Mouse (Mus musculus) intestine, embryonic 14.5 days (tissue): ENCODE measurements at regions not wholly inside any gene's neighbourhood (a gene's known extent, or its start where the extent isn't known, plus 50 kb on each side); places are given as distances from the start of the nearest gene placed in this dataset.

Experiments used
- ATAC-seq: fragments of 200-750 bp; cut with Nextera tagmentation; replicated peaks from 2 replicates; pipeline ENCODE4 v1.8.0; 2017; ENCODE audit warnings: low read depth, moderate number of reproducible peaks, moderate TSS enrichment, moderate library complexity; ENCODE audit not compliant: low FRiP score, low TSS enrichment
- DNase-seq: peaks from one replicate; pipeline ENCODE4 v3.0.0-alpha.2; 2018; ENCODE audit warnings: low spot score
- H3K27ac ChIP-seq: fragments of 300-500 bp; sonication (generic); 2 replicates; pipeline ENCODE4 v1.5.1; 2014; ENCODE audit warnings: low read depth, mild to moderate bottlenecking, control low read depth
- H3K27me3 ChIP-seq: fragments of 300-500 bp; sonication (generic); replicated peaks from 2 replicates; pipeline ENCODE4 v1.6.1; 2014; ENCODE audit warnings: low read length, control low read depth; ENCODE audit not compliant: control insufficient read depth, insufficient read depth
- H3K36me3 ChIP-seq: fragments of 300-500 bp; sonication (generic); 2 replicates; pipeline ENCODE4 v1.6.1; 2014; ENCODE audit warnings: low read length, control low read depth; ENCODE audit not compliant: control insufficient read depth, insufficient read depth
- H3K4me1 ChIP-seq: fragments of 300-500 bp; sonication (generic); replicated peaks from 2 replicates; pipeline ENCODE4 v1.6.1; 2014; ENCODE audit warnings: low read length, control low read depth, mixed read lengths; ENCODE audit not compliant: control insufficient read depth, insufficient read depth
- H3K4me2 ChIP-seq: fragments of 300-500 bp; sonication (generic); 2 replicates; pipeline ENCODE4 v1.6.1; 2014; ENCODE audit warnings: low read length
- H3K4me3 ChIP-seq: fragments of 300-500 bp; sonication (generic); 2 replicates; pipeline ENCODE4 v1.5.1; 2014; ENCODE audit warnings: low read depth, low read length, control low read depth, mixed read lengths
- H3K9ac ChIP-seq: fragments of 300-500 bp; sonication (generic); 2 replicates; pipeline ENCODE4 v1.6.1; 2014; ENCODE audit warnings: mild to moderate bottlenecking, low read length
- H3K9me3 ChIP-seq: fragments of 300-500 bp; sonication (generic); 2 replicates; pipeline ENCODE4 v1.6.1; 2016; ENCODE audit warnings: low read length, control low read depth; ENCODE audit not compliant: control insufficient read depth
- WGBS: fragments of 180-500 bp; shearing (Covaris S2); extraction: QIAGEN DNeasy Blood & Tissue Kit; methylation state at CpG from one replicate; pipeline ENCODE4 v1.1.7; 2014; 5-methylcytosine and 5-hydroxymethylcytosine counted together

DNA sequence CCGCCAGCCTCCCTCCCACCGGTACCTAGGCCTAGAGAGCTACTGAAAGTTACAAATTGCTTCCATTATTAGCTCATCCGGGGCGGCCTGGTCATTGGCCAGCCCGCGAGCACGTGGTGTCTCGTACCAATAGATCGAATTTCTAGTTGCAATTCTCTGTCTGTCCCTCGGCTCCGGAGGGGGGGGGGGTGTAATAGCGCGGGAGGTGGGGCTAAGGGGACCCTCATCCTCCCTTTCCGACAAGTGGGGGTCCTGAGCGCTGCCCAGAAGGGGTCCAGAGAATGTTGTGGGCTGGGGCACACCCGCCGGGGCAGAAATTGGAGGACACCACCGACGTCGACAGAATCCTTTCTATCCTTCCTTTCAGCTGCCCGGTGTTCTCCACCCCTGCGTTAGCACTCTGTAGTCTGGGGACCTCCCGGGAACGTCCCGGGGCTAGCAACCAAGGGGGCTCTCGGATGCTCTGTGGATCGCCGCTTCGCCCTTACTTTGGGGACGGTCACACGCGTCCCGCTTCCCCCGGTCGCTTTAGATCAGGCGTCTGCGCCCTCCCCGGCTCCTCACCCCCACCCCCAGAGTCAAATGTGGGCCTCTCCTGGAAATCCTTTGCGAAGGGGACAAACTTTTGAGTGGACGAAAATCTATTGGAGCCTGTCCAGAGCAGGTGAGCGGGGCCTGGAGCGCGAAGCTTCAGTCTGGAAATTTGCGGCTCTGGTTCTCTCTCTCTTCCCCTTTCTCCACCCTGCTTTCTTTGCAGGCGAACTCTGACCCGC lies 64.6 kb downstream of the Smug1 start:
- Histone ChIP-seq H3K27ac (peak overlapping the region; percentile 67), H3K4me2 (peak overlapping the region; percentile 59), H3K36me3 (no peaks in the 10 kb centered on the region; the same call in 1 of the 2 replicates), H3K9me3 (no peaks in the 10 kb centered on the region), H3K27me3 (peaks cover 11% of the 10 kb centered on the region), H3K9ac (peak overlapping the region; percentile 59), H3K4me3 (peak overlapping the region; percentile 40), H3K4me1 (peaks cover 28% of the 10 kb centered on the region)
- WGBS, result under 1% methylated on average over 43 of the region's 46 CpGs
- DNase-seq (peak; percentile 84), ATAC-seq (peak; percentile 74)

DNA sequence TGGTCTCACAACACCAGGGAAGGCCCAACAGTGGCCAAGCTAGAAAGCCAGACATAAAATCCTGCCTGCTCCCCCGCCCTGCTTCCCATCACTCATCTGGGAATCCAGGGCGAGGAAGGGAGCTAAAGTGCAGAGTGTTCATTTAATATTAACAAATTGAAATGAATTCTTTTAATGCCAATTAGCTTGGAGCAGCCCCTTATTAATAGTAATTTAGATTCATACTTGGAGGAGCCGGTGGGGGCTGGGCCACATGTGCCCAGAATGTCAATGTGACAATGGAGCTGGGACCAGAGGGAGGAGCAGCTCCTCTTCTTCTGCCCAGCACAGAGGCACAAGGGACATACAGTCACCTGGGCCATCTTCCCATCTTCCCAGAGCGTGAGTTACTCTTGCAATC lies 66.8 kb downstream of the Smug1 start:
- ATAC-seq, result no peak
- H3K4me2 ChIP-seq, result peak overlapping the region; percentile 59
- H3K9me3 ChIP-seq, result no peaks in the 10 kb centered on the region
- no peak overlapping the region for H3K9ac ChIP-seq
- H3K4me1 ChIP-seq, result peaks cover 29% of the 10 kb centered on the region
- no peaks in the 10 kb centered on the region; the same call in 1 of the 2 replicates for H3K36me3 ChIP-seq
- peaks cover 9% of the 10 kb centered on the region for H3K27me3 ChIP-seq
- 46% methylated on average over 4 of the region's 4 CpGs for whole genome bisulfite sequencing
- DNase-seq, result no peak
- H3K27ac ChIP-seq, result no peak overlapping the region
- H3K4me3 ChIP-seq, result no peak overlapping the region

DNA sequence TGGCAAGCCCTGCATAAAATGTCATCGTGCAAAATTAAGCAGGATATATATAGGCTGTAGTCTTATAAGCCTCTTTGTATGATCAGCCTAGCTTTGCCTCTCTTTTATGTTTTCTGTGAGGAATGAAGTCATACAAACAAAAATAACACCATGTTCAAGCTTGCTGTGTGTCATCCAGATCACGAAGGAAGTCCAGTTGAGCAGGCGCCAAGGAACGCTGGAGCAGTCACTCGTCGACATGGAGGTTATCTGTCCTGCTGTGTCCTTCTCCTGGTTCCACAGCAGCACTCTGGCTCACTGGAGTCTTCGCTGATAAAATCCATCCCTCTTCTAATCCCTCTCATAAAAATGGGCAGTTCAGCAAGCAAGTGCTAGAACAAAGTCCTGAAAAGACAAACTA lies 72.4 kb downstream of the Smug1 start:
- no peak for DNase-seq
- H3K4me2 ChIP-seq, result no peak overlapping the region
- H3K27me3 ChIP-seq, result no peaks in the 10 kb centered on the region; the same call in 1 of the 2 replicates
- no peaks in the 10 kb centered on the region for H3K9me3 ChIP-seq
- H3K4me3 ChIP-seq, result no peak overlapping the region
- 59% methylated on average over 7 of the region's 7 CpGs for WGBS
- ATAC-seq, result no peak
- no peak overlapping the region for H3K9ac ChIP-seq
- no peaks in the 10 kb centered on the region; the same call in 1 of the 2 replicates for H3K36me3 ChIP-seq
- H3K4me1 ChIP-seq, result peaks cover 13% of the 10 kb centered on the region
- H3K27ac ChIP-seq, result no peak overlapping the region

DNA sequence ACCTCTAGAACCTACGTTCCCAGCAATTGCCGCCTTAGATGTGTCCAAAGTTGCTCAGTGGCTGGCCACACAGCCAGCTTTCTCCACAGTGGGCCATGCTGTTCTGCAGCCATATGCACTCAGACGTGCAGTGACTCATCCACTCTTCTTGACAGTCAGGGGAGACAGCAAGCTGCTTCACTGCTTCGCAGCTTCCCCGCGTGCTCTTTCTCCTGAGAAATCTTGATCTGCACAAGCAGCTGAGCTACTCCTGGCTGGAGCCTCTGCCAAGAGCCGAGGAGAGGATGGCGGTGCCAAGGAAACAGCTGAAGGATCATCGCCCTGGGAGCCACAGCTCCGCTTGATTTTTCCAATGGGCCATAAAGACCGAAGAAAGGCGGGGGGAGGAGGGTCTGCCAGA lies 73.2 kb downstream of the Smug1 start:
- no peak overlapping the region for H3K4me3 ChIP-seq
- ATAC-seq (no peak), DNase-seq (no peak)
- 55% methylated on average over 12 of the region's 12 CpGs for WGBS
- H3K9ac ChIP-seq, result no peak overlapping the region
- peaks cover 2% of the 10 kb centered on the region; the same call in 1 of the 2 replicates for H3K27me3 ChIP-seq
- no peaks in the 10 kb centered on the region for H3K9me3 ChIP-seq
- H3K4me1 ChIP-seq, result peaks cover 13% of the 10 kb centered on the region
- no peak overlapping the region for H3K4me2 ChIP-seq
- no peaks in the 10 kb centered on the region; the same call in 1 of the 2 replicates for H3K36me3 ChIP-seq
- no peak overlapping the region for H3K27ac ChIP-seq

DNA sequence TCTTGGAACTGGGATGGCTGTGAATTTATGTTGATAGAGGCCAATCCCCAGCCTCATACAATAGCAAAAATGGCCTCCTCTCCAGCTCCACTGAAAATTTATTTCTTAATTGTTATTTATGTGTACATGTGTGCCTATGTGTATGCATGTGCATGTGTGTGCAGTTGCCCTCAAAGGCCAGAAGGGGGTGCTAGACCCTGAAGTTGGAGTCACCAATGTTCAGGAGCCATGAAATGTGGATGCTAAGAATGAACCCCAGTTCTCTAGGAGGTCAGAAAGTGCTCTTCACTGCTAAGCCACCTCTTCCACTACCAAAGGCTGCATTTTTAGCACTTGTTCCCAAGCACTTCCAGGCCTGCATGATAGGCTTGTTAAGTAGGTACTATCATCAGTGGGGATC lies 73.8 kb downstream of the Hoxc4 start:
- Histone ChIP-seq H3K4me3 (no peak overlapping the region), H3K4me2 (no peak overlapping the region), H3K9me3 (no peaks in the 10 kb centered on the region), H3K4me1 (peaks cover 19% of the 10 kb centered on the region), H3K36me3 (no peaks in the 10 kb centered on the region), H3K27ac (no peak overlapping the region), H3K9ac (no peak overlapping the region), H3K27me3 (peaks cover 12% of the 10 kb centered on the region)
- ATAC-seq, result no peak
- DNase-seq, result no peak

DNA sequence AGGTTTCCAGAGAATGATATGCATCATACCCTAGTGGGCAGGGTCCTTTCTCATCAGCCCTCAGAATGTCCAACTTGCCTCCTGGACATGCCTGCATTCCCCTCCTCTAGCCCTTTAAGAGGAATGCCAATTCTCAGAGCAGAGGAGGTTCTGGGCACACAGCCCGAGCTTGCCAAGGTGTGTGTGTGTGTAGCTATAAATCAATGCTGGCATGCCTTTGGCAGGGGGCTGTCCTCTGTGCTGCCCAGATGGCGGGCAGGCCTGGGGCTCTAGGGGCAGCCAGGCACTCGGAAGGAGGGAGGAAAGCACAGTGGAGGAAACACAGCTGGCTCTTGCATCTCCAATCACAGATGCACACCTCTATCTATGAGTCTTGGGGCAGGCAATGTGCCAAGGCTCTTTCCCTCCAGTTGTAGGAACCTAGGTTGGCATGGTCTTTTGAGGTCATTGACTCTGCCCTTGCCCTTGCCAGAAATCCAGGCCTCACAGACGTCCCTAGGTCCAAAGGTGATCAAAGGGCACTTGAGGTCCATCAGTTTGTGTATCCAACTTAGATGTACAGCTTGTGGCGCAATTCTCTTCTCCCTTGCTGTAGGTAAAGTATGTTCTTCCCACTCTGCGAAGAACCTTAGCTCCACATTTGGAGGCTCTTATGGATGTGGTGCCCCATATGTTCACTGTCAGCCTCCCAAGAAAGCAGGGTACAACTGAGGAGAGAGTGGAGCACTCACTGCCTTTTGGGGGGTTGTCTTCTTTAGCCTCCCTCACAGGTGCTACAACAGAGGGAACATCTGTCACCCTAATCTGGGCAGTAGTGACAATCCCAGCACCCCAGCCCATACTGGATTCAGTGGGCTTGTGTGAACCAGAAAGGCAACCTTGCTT lies 71.8 kb downstream of the Hoxc4 start:
- 48% methylated on average over 6 of the region's 6 CpGs for WGBS
- ATAC-seq, result no peak
- no peak overlapping the region for H3K4me3 ChIP-seq

DNA sequence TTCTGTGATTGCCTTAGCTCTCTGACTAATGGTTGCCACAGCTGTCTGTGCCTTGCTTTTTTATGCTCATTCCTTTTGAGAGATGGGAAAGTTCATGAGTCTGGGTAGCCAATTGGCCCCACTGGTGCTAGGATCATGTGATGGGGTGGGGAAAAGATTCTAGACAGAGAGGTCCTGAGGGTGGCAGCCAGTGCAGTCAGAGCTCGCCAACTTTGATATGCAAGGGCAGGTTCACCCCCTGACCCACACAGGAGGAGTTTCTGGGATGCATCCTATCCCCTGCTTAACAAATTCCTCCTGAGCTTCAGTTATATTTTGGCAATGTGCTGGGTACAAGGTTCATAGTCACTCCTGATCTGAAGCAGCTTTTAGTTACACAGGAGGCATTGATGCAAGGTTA lies 71.1 kb downstream of the Hoxc4 start:
- Histone ChIP-seq H3K9ac (no peak overlapping the region), H3K27ac (no peak overlapping the region), H3K4me1 (peaks cover 26% of the 10 kb centered on the region), H3K27me3 (peaks cover 37% of the 10 kb centered on the region), H3K4me3 (no peak overlapping the region), H3K4me2 (no peak overlapping the region), H3K36me3 (no peaks in the 10 kb centered on the region), H3K9me3 (no peaks in the 10 kb centered on the region)
- no peak for ATAC-seq
- WGBS, result 74% methylated on average over 1 of the region's 1 CpGs
- no peak for DNase-seq

More for the DNA sequence above, 71.8 kb downstream of the Hoxc4 start:
- no peak overlapping the region for H3K27ac ChIP-seq
- no peaks in the 10 kb centered on the region for H3K36me3 ChIP-seq
- no peak overlapping the region for H3K4me2 ChIP-seq
- peaks cover 26% of the 10 kb centered on the region for H3K4me1 ChIP-seq
- peaks cover 30% of the 10 kb centered on the region for H3K27me3 ChIP-seq
- no peak overlapping the region for H3K9ac ChIP-seq
- H3K9me3 ChIP-seq, result no peaks in the 10 kb centered on the region
- no peak for DNase-seq

DNA sequence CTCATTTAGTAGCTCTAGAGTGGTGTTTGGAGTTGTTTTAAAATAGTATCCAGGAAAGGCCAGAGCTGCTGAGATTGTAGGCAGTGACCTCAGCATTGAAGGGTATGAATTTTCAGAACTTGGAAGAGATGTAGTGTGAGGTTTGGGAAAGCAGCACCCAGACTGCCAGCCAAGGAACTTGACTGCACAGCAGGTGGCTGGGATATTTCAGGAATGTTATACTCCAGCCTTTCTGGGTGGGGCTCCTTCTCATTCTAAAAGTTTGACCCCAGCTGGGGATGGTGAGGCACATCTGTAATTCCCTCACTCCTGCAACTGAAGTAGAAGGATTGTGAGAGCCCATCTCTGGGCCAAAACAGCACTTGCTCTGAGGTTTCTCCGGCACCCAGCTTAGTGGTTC lies 70.7 kb downstream of the Hoxc4 start:
- H3K27me3 ChIP-seq, result peaks cover 39% of the 10 kb centered on the region

More for the DNA sequence above, 70.7 kb downstream of the Hoxc4 start:
- Histone ChIP-seq H3K4me2 (no peak overlapping the region), H3K36me3 (no peaks in the 10 kb centered on the region), H3K4me3 (no peak overlapping the region), H3K27ac (no peak overlapping the region), H3K4me1 (peaks cover 26% of the 10 kb centered on the region), H3K9ac (no peak overlapping the region), H3K9me3 (no peaks in the 10 kb centered on the region)
- ATAC-seq (no peak), DNase-seq (no peak)
- WGBS, result 78% methylated on average over 1 of the region's 1 CpGs
